Mouse (Mus musculus): ENCODE results near the gene Gm10401.

Gm10401 gene

GRCm38 (mm10) chr5:115070457-115070856 is 27.6 kb downstream of the Gm10401 start:
- no peak for DNase-seq (ENCODE audit: low read depth in 2 of 2, low spot score in 2 of 2)

- DNase-seq (ENCODE audit: low read depth in 2 of 2, low spot score in 2 of 2), result no peak
These were observed 28.5 kb downstream of the Gm10401 start for GRCm38 (mm10) chr5:115069611-115070010.

GRCm38 (mm10) chr5:115068671-115069421 is 29.2 kb downstream of the Gm10401 start:
- DNase-seq (ENCODE audit: low read depth in 2 of 2, low spot score in 2 of 2), result no peak

- DNase-seq (ENCODE audit: low read depth in 2 of 2, low spot score in 2 of 2), result no peak
These were observed 31.9 kb downstream of the Gm10401 start for GRCm38 (mm10) chr5:115066245-115066644.

- no peak for DNase-seq (ENCODE audit: low read depth in 2 of 2, low spot score in 2 of 2)
These were observed 34.7 kb downstream of the Gm10401 start for GRCm38 (mm10) chr5:115063391-115063790.

- DNase-seq (ENCODE audit: low read depth in 2 of 2, low spot score in 2 of 2), result no peak
These were observed 35.5 kb downstream of the Gm10401 start for GRCm38 (mm10) chr5:115062566-115062965.

- DNase-seq (ENCODE audit: low read depth in 2 of 2, low spot score in 2 of 2), result no peak
These were observed 37.1 kb downstream of the Gm10401 start for GRCm38 (mm10) chr5:115060977-115061376.

GRCm38 (mm10) chr5:115060067-115060695 is 37.9 kb downstream of the Gm10401 start:
- DNase-seq (ENCODE audit: low read depth in 2 of 2, low spot score in 2 of 2), result no peak

GRCm38 (mm10) chr5:115058584-115059297 is 39.4 kb downstream of the Gm10401 start:
- no peak for DNase-seq (ENCODE audit: low read depth in 2 of 2, low spot score in 2 of 2)

- DNase-seq (ENCODE audit: low read depth in 2 of 2, low spot score in 2 of 2), result no peak
These were observed 40.9 kb downstream of the Gm10401 start for GRCm38 (mm10) chr5:115057153-115057552.

- no peak for DNase-seq (ENCODE audit: low read depth in 2 of 2, low spot score in 2 of 2)
These were observed 42.7 kb downstream of the Gm10401 start for GRCm38 (mm10) chr5:115055418-115055817.

- no peak for DNase-seq (ENCODE audit: low read depth in 2 of 2, low spot score in 2 of 2)
These were observed 44.2 kb downstream of the Gm10401 start for GRCm38 (mm10) chr5:115053791-115054396.

- no peak for DNase-seq (ENCODE audit: low read depth in 2 of 2, low spot score in 2 of 2)
These were observed 45.5 kb downstream of the Gm10401 start for GRCm38 (mm10) chr5:115052546-115052945.

GRCm38 (mm10) chr5:115050776-115051175 is 47.3 kb downstream of the Gm10401 start:
- DNase-seq (ENCODE audit: low read depth in 2 of 2, low spot score in 2 of 2), result no peak

- DNase-seq (ENCODE audit: low read depth in 2 of 2, low spot score in 2 of 2), result no peak
These were observed 48.4 kb downstream of the Gm10401 start for GRCm38 (mm10) chr5:115049692-115050091.

All from CD8-positive naive resting alpha-beta T cell, adult 2 months (primary cell).